Mouse (Mus musculus) left cerebral cortex, postnatal 4 days (tissue): ENCODE results near the gene Arfgap3. TPM values are rescaled to one million over a fixed set of nuclear protein-coding genes. Genes with fewer than 3 reads are reported as not detected.
"Not testable (repeated sequence)": the region's sequence is repeated elsewhere in the genome, so short reads cannot be mapped to it uniquely, and the experiment has no call there.

ENCODE experiments used
- DNase-seq: peaks from one replicate; pipeline ENCODE4 v3.0.0-alpha.2; 2022
- intact Hi-C: fragments of 180-260 bp; cut with DNase I; formaldehyde crosslinking; loops from one replicate; pipeline ENCODE4 v1.15.1; 2025
- total RNA-seq, 2 experiments: library from RNA; stranded (reverse); gene quantifications; 2 replicates each; pipeline ENCODE4 v1.2.3; 2021

Arfgap3 gene
- total RNA-seq, 2 experiments from 2014 or later = 27.9 to 30.2 TPM

GRCm38 (mm10) chr15:83348747-83349146, 1.3 kb downstream of the Arfgap3 start:
- intact Hi-C loops = no loop called here

GRCm38 (mm10) chr15:83345898-83346529, 4.0 kb downstream of the Arfgap3 start:
- intact Hi-C loops = no loop called here
- DNase-seq = no peak

More at GRCm38 (mm10) chr15:83348747-83349146, 1.3 kb downstream of the Arfgap3 start:
- no peak for DNase-seq

GRCm38 (mm10) chr15:83344956-83345355, 5.1 kb downstream of the Arfgap3 start:
- no peak for DNase-seq

GRCm38 (mm10) chr15:83344157-83344556, 5.9 kb downstream of the Arfgap3 start:
- intact Hi-C loops = no loop called here

More at GRCm38 (mm10) chr15:83344956-83345355, 5.1 kb downstream of the Arfgap3 start:
- intact Hi-C loops = no loop called here

GRCm38 (mm10) chr15:83338908-83339307, 11.1 kb downstream of the Arfgap3 start:
- intact Hi-C loops = loop anchor here (10.0 kb wide), 1 partner anchor 156 kb away; no protein-coding TSS in a partner anchor
- DNase-seq = no peak

More at GRCm38 (mm10) chr15:83344157-83344556, 5.9 kb downstream of the Arfgap3 start:
- no peak for DNase-seq

- intact Hi-C loops = loop anchor here (10.0 kb wide), 1 partner anchor 157 kb away; no protein-coding TSS in a partner anchor
- DNase-seq = no peak
Observed at GRCm38 (mm10) chr15:83337903-83338870, 11.9 kb downstream of the Arfgap3 start.

GRCm38 (mm10) chr15:83332373-83332772, 17.7 kb downstream of the Arfgap3 start:
- intact Hi-C loops = loop anchor here (10.0 kb wide), 1 partner anchor 162 kb away; no protein-coding TSS in a partner anchor
- DNase-seq = no peak

GRCm38 (mm10) chr15:83328952-83329351, 21.1 kb downstream of the Arfgap3 start:
- DNase-seq = no peak
- intact Hi-C loops = no loop called here

- DNase-seq = no peak
- intact Hi-C loops = no loop called here
Observed at GRCm38 (mm10) chr15:83323071-83323470, 27.0 kb downstream of the Arfgap3 start.

- intact Hi-C loops = no loop called here
Observed at GRCm38 (mm10) chr15:83314914-83315313, 35.1 kb downstream of the Arfgap3 start.

GRCm38 (mm10) chr15:83309878-83310277, 40.2 kb downstream of the Arfgap3 start:
- intact Hi-C loops = no loop called here

More at GRCm38 (mm10) chr15:83314914-83315313, 35.1 kb downstream of the Arfgap3 start:
- DNase-seq = no peak

GRCm38 (mm10) chr15:83308708-83309107, 41.3 kb downstream of the Arfgap3 start:
- DNase-seq, intact Hi-C loops: not testable (repeated sequence)

More at GRCm38 (mm10) chr15:83309878-83310277, 40.2 kb downstream of the Arfgap3 start:
- DNase-seq = no peak

- DNase-seq = no peak
- intact Hi-C loops = no loop called here
Observed at GRCm38 (mm10) chr15:83306181-83306580, 43.9 kb downstream of the Arfgap3 start.

GRCm38 (mm10) chr15:83305192-83305921, 44.7 kb downstream of the Arfgap3 start:
- peak; percentile 41 for DNase-seq
- intact Hi-C loops = no loop called here

- intact Hi-C loops = no loop called here
- DNase-seq = no peak
Observed at GRCm38 (mm10) chr15:83304804-83305191, 45.2 kb downstream of the Arfgap3 start.

- DNase-seq = peak; percentile 46
- intact Hi-C loops = no loop called here
Observed at GRCm38 (mm10) chr15:83303656-83304484, 46.2 kb downstream of the Arfgap3 start.

- intact Hi-C loops = no loop called here
- DNase-seq = no peak
Observed at GRCm38 (mm10) chr15:83299916-83300582, 50.0 kb downstream of the Arfgap3 start.

- DNase-seq = no peak
- intact Hi-C loops = no loop called here
Observed at GRCm38 (mm10) chr15:83299450-83299849, 50.6 kb downstream of the Arfgap3 start.

- intact Hi-C loops = no loop called here
- no peak for DNase-seq
Observed at GRCm38 (mm10) chr15:83298810-83299209, 51.2 kb downstream of the Arfgap3 start.
